Mouse (Mus musculus): ENCODE data around the gene Cacng3. TPM values are rescaled to one million over a fixed set of nuclear protein-coding genes. Genes with fewer than 3 reads are reported as not detected.

Cacng3 gene
- total RNA-seq, 2 experiments from 2014 or later = 133 to 144 TPM

DNA sequence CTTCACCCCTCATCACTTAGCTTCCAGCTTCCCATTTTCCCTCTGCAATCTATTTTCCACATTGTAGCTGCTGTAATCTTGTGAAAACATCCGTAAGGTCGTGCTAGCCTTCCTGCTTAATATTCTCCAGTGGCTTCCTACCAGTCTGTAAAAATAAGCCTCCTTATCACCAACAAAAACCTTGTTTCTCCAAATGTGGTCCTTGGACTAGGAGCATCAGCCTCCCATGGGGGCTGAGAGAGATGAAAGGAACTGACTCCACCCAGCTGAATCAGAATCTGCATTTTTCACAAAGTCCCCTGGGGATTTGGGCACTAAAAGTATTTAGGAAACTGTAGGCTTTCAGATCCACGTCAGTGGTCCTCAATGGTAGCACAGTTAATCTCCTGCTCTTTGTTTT lies 46.0 kb downstream of the Cacng3 start:
- DNase-seq (ENCODE audit: low spot score in 2 of 2) = no peak

DNA sequence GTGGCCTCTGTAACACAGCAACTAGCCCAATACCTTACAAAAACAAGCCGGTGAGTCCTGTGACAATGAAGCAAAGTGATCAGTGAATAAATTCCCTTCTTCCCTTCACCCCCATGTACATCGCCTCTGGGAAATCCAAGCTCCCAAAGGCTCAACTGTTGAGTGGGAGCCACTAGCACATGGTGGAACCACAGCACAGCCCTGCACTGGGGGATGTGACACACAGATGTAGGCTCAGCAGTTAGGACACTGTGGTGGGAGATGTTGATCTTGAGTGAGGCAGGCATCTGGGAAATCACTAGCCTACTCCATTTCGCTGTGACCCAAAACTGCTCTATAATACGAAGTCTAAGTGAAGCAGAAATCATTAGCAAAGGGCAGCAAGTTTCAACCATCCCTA lies 48.2 kb downstream of the Cacng3 start:
- DNase-seq (ENCODE audit: low spot score in 2 of 2) = peak; percentile 34 to 60

DNA sequence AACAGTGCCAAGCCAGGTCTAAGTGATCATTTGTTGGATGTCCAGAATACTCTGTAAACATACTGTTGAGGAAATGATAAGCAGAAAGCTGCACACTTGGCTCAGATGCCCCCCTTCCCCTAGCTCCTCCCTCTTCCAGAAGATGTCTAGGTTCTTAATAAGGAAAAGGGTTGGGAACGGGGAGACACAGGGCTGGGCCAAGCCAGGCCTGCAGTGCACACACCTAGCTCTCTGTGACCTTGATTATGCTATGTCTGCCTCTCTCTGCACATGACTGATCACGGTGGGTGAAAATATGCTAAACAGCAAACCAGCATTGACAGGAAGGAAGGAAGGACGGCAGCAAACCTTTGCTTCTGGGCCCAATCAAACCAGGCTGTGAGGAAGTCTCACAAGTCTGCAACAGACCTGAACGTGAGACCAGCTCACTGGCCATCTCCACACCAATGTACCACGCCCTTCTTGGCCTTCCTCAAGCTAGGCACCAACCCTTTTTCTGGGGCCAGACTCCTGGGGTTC lies 53.1 kb downstream of the Cacng3 start:
- DNase-seq (ENCODE audit: low spot score in 2 of 2) = no peak

DNA sequence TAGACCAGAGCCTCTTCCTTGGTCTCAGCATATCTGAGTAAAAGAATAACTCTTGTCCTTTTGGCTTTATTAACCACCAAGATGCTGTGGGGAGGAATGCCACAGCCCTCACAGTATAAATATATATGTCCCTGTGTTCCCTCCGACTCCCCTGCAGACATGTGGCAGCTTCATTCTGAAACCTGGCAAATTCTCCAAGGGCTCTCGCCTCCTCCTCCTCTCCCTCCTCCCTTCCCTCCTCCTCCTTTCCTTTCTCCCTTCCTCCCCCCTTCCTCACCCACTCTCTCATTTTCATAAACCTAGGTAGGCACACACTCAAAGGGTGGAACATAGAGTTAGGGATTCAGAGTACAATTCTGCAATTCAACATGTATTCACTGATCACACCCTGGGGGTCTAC lies 56.1 kb downstream of the Cacng3 start:
- peak; percentile 13 to 54 for DNase-seq (ENCODE audit: low spot score in 2 of 2)

DNA sequence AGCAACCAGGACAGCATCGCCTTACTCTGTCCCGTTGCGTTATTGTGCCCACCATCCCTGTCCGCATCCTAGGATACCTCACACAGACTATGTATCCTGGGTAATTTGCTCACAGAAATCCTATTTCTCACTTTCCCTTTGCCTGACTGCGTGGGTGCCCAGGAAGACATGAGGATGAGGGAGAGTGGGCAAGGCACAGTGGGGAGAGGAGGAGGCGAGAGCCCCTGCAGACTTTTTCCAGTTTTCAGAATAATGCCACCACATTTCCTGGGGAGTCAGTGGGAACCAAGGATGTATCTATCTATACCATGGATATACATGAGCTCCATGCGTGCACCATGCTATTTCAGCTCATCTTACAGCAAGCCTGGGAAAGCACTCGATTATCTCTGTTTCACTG lies 57.9 kb downstream of the Cacng3 start:
- peak; percentile 57 to 71 for DNase-seq (ENCODE audit: low spot score in 2 of 2)

DNA sequence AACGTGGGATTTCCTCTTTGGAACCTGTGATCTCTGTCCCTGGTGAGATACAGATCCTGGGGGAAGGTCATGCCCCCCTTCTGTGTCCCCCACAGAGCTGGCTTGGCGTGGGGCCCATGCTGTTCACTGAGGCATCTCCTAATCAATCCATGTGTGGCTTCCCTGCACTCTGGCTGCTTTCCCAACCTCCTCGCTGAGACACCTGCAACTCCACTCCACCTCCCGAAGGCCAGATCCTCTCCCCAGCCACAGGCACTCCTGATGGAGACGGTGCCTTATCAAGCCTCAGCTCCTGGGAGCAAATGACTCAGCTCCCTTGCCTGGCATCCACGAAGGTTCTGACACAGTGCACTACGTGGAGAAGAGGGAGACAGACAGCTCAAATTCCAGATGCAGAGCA lies 58.6 kb downstream of the Cacng3 start:
- DNase-seq (ENCODE audit: low spot score in 2 of 2) = no peak

DNA sequence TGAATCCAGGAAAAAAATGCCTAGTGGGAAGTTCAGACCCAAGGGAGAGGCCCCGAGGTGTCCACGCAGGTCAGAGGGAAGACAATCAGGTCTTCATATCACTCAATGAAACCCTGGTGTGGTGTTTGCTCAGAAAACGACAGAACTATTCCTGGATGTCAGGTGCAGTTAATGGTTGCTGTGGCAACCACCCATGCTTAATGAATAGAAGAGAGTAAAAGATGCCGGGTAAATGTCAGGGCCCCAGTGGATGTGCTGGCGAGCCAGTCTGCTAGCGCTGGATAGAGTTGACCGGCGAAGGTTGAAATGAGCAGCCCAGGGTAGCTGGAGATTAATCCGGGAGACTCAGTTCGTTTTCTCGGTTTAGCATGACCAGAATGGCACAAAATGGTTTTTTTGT lies 65.0 kb downstream of the Cacng3 start:
- DNase-seq (ENCODE audit: low spot score in 2 of 2) = no peak

DNA sequence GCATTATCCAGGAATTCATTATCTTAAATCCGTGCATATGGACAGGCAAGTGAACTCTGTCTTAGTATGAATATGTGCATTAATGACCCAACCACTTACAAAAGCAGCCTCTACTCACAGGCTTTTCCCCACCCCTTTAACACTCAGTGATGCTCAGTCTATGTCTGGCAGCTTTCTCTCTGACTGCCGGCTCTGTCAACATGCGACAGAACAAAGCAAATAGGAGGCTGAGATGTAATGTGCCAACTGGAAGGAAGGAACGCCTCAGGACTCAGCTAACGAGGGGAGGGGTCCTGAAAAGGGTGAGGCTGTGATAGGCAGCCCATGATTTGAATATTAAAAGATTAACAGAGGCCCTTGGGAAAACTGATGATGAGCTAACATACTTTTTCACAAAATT lies 68.2 kb downstream of the Cacng3 start:
- DNase-seq (ENCODE audit: low spot score in 2 of 2) = no peak

DNA sequence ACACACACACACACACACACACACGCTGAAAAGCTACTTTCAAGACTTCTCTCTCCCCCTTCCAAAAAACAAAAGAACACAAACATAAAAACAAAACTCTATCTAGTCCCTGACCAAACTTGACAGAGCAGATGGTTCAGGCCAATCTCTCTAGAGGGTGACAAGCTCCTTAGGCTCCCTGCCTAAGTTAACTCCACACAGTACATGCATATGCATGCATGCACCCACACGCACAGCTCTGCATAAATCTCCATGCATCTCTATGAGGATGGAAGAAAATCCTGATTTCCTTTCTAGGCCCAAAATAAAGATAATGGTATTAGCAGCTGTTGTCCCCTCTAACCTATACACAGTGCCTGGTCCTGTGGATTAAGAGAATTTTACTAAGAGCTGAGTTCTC lies 70.4 kb downstream of the Cacng3 start:
- DNase-seq (ENCODE audit: low spot score in 2 of 2) = no peak

DNA sequence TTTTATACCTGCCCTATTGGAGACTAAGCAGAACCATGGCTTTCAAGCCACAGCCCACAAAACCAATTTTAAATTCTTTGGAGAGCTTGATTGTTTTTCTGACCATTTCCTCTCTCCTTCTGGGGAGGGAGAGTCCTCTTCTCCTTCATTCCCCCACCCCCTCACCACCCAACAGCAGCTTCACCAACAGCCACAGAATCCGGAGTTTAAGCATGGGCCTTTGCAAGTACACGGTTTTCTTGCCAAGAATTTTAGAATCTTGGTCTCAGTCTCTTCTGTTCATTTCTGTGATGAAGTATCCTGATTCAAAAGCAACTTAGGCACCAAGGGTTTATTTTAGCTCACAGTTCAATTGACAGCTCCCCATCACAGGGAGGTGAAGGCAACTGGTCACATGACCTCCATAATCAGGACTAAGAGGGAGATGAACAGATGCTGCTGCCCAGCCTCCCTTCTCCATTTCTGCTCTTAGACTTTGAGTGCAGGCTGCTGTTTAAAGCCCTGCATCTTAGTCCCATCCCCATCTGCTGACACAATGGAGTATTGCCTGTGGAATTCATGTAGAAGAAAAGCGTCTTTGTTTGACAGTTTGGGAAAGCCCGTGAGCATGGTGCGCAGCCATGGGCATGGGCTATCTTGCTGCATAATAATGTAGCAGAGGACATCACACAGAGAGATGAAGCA lies 85.8 kb downstream of the Cacng3 start:
- DNase-seq (ENCODE audit: low spot score in 2 of 2) = peak in 1 of 2 experiments; percentile 15

DNA sequence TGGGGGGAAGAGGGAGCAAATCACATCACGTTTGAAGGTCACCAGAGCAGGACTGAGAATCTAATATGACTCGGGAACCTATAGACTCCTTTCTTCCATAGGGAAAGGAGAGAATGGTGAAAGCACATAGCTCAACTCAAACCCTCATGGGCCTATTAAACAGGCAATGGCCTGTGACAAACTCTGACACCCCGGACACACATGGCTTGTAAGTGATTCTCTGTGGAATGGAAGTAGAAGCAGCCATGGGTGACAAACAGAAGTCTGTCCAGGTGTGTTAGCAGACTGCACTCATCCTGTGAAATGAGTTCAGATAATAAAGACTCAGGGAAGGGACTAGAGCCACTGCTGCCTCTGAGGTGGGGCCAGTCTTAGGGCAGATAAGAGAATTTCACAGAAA lies 88.4 kb downstream of the Cacng3 start:
- DNase-seq (ENCODE audit: low spot score in 2 of 2) = no peak

DNA sequence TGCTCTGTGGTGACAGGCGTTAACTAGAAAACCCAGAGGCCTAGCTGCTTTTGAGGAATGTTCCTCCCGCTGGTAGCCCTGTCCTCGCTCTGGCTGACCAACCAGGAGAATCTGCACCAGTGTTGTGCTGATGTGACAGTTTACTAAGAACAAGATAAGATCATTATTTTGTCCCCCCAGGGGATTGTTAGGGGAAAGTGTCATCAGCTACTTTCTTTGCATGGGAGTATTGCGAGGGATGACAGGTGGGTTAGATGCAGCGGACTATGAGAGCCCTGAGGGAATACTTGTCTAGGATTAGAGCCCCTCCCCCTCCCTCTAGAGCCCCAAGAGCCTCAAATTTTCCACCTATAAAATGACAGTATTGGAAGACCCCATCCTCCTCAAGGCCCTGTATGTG lies 94.2 kb downstream of the Cacng3 start:
- DNase-seq (ENCODE audit: low spot score in 2 of 2) = no peak

DNA sequence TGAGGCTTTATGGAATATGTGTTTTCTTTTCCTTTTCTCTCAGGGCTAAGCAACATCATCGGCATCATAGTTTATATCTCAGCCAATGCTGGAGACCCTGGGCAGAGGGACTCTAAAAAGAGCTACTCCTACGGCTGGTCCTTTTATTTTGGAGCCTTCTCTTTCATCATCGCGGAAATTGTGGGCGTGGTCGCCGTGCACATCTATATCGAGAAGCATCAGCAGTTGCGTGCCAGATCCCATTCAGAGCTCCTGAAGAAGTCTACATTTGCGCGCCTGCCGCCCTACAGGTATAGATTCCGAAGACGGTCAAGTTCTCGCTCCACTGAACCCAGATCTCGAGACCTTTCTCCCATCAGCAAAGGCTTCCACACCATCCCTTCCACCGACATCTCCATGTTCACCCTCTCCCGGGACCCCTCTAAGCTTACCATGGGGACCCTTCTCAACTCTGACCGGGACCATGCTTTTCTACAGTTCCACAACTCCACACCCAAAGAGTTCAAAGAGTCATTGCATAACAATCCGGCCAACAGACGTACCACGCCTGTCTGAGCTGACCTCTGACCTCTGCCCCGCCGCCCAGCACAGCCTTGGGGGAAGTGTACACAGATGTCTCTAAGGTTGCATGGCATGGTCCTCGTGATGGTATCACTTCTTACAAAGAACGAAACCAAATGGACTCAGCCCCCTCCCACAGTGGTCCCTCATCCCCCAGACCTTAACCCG lies 98.2 kb downstream of the Cacng3 start:
- peak; percentile 23 to 25 for DNase-seq (ENCODE audit: low spot score in 2 of 2)

DNA sequence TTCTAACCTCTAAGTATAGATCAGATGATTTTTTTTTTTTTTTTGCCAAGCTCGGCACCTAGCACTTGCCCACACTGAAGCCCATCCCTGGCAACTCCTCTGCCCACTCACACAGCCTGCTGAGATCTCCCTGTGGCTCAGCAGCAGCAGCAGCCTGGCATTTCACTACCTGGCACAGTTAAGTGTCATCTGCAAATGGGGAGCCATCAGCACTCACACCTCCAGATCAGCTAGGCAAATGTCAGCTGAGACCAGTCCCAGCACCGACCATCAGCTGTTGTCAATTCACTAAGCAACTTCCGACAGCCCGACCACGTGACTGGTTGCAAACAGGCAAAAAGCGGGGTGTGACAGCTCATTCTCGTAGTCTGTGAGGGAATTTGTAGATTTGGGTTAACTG lies 109.3 kb downstream of the Cacng3 start:
- peak; percentile 56 to 74 for DNase-seq (ENCODE audit: low spot score in 2 of 2)

DNA sequence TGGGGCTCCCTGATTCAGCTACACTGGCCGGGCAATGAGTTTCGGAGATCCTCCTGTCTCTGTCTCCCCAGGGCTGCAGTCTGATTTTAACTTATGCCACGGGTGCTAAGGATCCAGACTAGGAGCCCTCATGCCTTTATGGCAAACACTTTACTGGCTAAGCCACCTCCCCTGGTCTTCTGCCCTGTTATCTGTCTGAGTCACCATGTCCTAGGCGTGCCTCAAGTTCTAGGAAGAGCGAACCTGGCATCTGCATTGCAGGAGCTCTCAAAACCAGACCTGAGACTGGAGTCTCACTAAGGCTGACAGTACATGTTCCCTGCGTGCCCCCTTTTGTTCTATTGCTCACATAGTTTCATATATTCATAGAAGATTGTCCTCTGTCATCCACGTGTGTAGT lies 119.6 kb downstream of the Cacng3 start:
- no peak for DNase-seq (ENCODE audit: low spot score in 2 of 2)

DNA sequence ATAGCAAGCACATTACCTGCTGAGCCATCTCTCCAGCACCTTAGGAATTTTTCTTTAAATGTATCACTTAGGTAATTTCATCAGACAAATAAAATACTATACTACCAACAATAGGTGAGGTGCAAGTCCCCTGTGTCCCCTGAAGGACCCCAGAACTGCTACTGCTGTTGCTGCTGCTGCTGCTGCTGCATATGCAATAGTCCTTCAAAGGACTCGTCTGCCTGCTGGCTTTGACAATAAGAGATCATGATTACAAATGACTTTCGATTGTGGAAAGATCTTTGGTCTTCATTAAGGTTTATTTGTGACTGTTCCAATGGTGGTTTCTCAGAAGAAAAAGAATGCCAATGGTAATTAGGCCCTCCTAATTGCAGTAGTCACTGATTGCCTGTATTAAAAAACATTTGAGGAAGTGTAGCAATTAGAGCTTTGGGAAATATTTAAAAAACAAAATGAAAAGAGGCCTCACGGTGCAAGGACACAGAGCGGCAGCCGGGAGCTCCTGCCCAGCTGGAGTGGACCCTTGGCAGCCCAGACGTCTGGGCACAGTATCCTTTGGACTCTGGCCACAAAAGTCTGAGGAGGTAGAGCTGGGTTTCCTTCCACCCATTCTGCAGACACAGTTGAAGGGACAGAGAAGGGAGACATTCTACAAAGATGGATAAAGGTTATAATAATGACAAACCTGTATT lies 123.5 kb downstream of the Cacng3 start:
- no peak for DNase-seq (ENCODE audit: low spot score in 2 of 2)

DNA sequence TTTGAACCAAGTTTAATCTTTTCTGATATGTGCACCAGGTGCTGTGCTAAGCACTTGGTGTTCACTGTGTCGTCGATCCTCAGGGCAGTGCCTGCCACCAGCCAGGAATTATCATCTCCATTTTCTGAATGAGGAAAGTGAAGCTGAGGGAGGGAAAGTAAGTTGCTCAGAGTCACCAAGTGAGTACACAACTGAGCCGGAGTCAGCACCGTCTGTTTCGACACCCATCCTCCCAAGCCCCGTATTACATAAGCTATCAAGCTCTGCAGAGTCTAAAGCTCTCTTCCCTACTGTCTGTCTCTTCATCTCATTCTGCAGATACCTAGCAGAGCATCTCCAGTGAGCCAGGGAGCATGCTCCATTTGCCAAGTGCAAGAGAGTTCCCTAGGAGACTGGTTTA lies 124.8 kb downstream of the Cacng3 start:
- peak; percentile 48 to 62 for DNase-seq (ENCODE audit: low spot score in 2 of 2)

DNA sequence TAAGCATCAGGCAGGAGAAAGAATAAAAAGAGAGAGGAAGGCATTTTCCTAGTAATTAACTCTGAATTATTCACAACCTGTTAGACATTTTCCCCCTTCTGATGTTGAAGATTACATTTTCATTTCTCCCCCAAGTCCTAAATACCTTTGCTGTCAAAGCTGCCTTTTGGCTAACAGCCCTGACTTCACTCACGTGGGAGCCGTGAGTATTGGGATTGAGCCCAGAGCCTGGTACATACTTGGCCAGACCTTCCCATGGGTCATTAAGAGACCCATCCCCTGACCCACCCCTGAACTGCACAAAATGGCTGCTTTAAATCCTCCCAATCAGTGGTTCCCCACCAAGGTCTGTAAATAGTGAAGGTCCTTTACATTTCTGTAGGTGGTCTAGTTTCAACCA lies 130.5 kb downstream of the Cacng3 start:
- no peak for DNase-seq (ENCODE audit: low spot score in 2 of 2)

DNA sequence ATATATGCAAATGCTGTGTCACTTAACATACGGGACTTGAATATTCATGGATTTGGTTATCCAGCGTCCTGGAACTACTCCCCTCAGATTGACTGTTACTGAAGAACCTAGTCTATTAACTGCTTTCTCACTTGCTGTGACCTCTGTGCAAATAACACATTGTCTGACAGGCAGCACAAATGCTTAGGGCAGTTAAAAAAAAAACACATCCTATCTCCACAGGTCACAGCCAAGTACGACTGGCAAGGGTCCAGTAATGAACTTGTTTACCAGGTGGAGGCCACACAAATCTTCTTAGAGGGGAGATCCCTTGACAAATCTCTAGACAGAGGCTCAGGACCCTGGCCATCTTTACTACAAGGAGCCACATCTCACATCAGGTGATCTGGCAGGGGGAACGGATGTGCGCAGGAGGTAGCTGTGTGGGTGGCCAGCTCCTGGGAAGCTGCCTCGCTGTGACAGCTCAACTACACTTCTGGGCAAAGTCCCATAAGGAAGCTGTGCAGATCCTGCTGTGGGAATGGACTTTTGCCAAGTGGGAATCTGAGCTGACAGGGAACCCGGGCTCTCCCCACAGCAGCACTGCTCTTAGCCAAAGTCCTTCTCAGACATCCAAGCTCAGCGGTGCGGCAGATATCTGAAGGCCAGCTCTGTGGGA lies 133.7 kb downstream of the Cacng3 start:
- DNase-seq (ENCODE audit: low spot score in 2 of 2) = peak; percentile 35 to 41

DNA sequence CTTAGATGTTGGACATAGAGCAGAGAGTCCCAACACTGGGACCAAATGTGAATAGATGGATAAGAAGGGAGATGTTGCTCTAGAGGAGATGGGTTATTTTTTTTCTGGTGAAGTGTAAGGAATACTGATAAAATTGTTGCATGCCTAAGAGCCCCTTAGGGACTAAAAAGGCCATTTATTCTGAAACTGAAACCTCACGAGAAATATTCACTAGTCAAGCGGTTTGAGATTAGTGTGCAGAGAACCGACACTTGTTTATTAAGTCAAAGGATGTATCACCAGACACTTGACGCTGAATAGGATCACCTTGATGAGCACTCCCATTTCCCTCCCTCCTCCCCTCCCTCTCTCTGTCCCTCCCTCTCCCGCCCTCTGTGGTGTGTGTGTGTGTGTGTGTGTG lies 136.2 kb downstream of the Cacng3 start:
- DNase-seq (ENCODE audit: low spot score in 2 of 2) = no peak

DNA sequence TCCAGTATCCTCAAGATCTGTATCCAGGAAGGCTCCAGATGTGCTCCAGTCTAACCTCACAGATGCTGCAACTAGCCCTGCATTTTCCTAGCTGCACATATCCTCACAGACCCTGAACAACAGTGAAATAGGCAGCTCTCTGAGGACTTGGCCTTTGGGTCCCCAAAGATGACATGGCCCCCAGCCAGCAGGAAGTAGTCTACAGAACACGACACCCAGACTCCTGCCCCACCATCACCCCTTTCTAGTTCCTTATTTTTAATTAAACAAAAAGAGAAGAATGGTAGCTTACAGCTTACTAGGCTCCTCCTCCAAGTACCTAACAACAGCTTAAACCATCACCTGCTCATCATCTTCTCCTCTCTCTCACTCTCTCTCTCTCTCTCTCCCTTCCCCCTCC lies 143.4 kb downstream of the Cacng3 start:
- DNase-seq (ENCODE audit: low spot score in 2 of 2) = no peak

DNA sequence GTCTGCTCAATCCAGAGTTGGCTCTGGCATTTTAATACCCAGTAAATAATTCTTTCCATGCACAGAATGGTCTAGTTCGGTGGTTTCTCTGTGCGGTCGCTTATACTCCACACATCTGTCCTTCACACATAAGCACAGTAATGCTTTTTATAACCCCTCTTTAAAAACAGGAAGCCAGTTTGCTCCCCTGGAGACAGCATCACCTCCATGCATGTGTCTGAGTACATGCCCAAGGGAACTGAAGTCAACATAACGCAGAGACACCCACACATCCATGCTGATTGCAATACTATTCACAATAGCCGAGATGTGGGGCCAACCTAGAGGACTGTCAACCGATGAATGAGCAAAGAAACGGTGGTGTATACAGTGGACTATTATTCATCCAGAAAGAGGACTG lies 147.3 kb downstream of the Cacng3 start:
- DNase-seq (ENCODE audit: low spot score in 2 of 2) = no peak
